Mouse (Mus musculus) naive thymus-derived CD4-positive, alpha-beta T cell, adult 5 months (primary cell): ENCODE data around the gene Gpx7. TPM values are rescaled to one million over a fixed set of nuclear protein-coding genes. Genes with fewer than 3 reads are reported as not detected.

Experiments
- polyA plus RNA-seq: library from polyadenylated mRNA; unstranded; fragments of 100-300 nt; shearing (Covaris generic); gene quantifications from one replicate; pipeline ENCODE4 v1.2.1, GENCODE M21; 2017

The Gpx7 gene
- polyA plus RNA-seq = 0.73 TPM

DNA sequence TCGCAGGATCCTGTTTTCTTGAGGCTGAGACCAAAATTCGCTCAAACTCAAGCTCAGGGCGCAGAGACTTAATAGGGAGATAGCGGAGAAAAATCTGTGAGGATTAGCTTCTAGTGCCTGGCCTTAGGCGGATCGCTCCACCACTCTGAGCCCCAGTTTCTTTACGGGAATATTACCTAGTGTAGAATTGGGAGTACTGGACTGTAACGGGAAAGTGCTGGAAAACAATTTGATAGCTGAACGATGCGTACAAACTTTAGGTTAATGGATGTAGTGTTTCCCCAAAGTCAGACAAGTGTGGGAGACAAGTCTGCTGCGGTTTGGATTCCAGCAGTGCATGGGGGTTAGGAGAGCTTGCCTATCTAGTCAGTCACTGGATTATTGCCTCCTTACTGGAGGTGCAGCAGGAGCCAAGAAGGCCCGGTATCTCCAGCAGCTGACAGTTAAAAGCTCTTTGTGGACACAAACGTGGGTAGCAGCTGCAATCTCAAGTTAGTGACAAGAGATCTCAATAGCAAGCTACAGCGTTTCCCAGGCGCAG lies at the start of gene Gpx7:
Gene Gpx7 (minus strand): TSS at position 101 of the 541 bp plus-strand sequence.

GRCm38 (mm10) chr4:108383183-108383714 lies 23.5 kb downstream of the Gpx7 start, which contains the start of gene Shisal2a:
Gene Shisal2a, minus strand, starts transcription at chr4:108383349.

Other genes with a start within 250 kb of the Gpx7 start
- gene Echdc2, start 241.5 kb downstream of the Gpx7 start, polyA plus RNA-seq = 0.57 TPM
- not detected for gene Zyg11a, start 188.9 kb downstream of the Gpx7 start, polyA plus RNA-seq
- 45.5 TPM for gene Zyg11b, start 105.9 kb downstream of the Gpx7 start, polyA plus RNA-seq
- 52.1 TPM for gene Coa7, start 78.8 kb downstream of the Gpx7 start, polyA plus RNA-seq
- gene Shisal2a, start 23.6 kb downstream of the Gpx7 start, polyA plus RNA-seq = not detected
- 239 TPM for gene Tut4, start 52.5 kb upstream of the Gpx7 start, polyA plus RNA-seq
- gene Prpf38a, start 172.4 kb upstream of the Gpx7 start, polyA plus RNA-seq = 69.8 TPM
- 2.8 TPM for gene Orc1, start 172.5 kb upstream of the Gpx7 start, polyA plus RNA-seq
- gene Cc2d1b, start 213.0 kb upstream of the Gpx7 start, polyA plus RNA-seq = 75.9 TPM